Mouse (Mus musculus) cortical plate, adult 2 months (tissue): Measurements from ENCODE around the gene Lrrc36. TPM values are rescaled to one million over a fixed set of nuclear protein-coding genes. Genes with fewer than 3 reads are reported as not detected.

Experiments
- H3K27ac ChIP-seq: fragments of 200-500 bp; 2 replicates; pipeline ENCODE4 v1.5.1; 2012; ENCODE audit warnings: low read length, control low read depth, inconsistent platforms; ENCODE audit not compliant: insufficient read depth
- H3K4me1 ChIP-seq: fragments of 200-500 bp; 2 replicates; pipeline ENCODE4 v1.6.1; 2011; ENCODE audit warnings: low read length; ENCODE audit not compliant: control insufficient read depth, insufficient read depth
- H3K4me3 ChIP-seq: fragments of 200-500 bp; 2 replicates; pipeline ENCODE4 v1.5.1; 2011; ENCODE audit warnings: mild to moderate bottlenecking, low read length, control low read depth; ENCODE audit not compliant: insufficient read depth
- CTCF ChIP-seq: fragments of 200-500 bp; IDR thresholded peaks from 2 replicates; pipeline ENCODE4 v1.5.1; 2011; ENCODE audit warnings: mild to moderate bottlenecking, control low read depth, low read length; ENCODE audit not compliant: insufficient read depth; ENCODE audit errors: extremely low read depth
- POLR2A ChIP-seq: fragments of 200-500 bp; IDR thresholded peaks from 2 replicates; pipeline ENCODE4 v1.6.1; 2011; ENCODE audit warnings: mild to moderate bottlenecking, low read length, control low read depth; ENCODE audit not compliant: insufficient read depth; ENCODE audit errors: extremely low read depth
- polyA plus RNA-seq: library from polyadenylated mRNA; depleted of rRNA; stranded (reverse); fragments of >200 nt; gene quantifications from 2 replicates; pipeline ENCODE4 v1.2.3, GENCODE M21; 2012

The Lrrc36 gene
- polyA plus RNA-seq, 1 experiment: 0.94 TPM

DNA sequence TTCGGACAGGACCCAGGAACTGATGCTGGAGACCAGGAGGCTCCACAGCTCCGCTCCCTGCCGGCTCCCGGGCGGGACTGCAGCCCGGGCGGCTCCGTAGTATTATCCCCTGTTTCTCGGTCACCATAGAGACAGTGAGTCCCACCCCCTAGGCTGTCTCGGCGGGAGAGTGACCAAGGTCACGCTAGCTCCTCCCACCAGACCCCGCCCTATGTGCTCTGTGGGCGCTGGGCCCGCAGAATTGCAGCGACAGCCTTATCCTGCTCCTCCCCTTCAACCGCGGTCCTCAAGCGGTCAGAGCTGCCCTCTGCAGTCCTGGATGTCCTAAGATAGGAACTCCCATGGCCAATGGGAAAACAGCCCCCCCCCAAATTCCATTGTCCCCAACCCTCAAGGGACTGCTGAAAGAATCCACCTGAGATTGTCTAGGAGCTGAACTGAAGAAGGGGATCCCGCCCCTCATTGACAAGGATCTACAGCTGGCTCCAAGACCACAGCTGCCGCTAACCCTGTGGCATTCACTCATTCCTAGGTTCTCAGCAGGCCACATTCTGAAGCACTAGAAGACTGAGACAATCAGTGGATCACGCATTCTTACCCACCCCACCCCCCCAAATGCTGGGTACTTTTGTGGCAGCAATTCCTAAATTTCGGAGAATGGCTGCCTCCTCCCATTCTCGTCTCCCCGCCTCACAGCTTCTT, 58.1 kb downstream of the Lrrc36 start, which contains the start of gene Tppp3:
Gene Tppp3, minus strand, starts transcription at position 213 of the 702 bp plus-strand sequence.
- no peak within 1 kb of the TSS for H3K27ac ChIP-seq
- peaks cover 13% of the 10 kb centered on the region for H3K4me1 ChIP-seq
- TF ChIP-seq CTCF: no peak
- peak; percentile 68; the same call in 1 of the 2 replicates for TF ChIP-seq POLR2A
- H3K4me3 ChIP-seq: peak within 1 kb of the TSS; percentile 42

DNA sequence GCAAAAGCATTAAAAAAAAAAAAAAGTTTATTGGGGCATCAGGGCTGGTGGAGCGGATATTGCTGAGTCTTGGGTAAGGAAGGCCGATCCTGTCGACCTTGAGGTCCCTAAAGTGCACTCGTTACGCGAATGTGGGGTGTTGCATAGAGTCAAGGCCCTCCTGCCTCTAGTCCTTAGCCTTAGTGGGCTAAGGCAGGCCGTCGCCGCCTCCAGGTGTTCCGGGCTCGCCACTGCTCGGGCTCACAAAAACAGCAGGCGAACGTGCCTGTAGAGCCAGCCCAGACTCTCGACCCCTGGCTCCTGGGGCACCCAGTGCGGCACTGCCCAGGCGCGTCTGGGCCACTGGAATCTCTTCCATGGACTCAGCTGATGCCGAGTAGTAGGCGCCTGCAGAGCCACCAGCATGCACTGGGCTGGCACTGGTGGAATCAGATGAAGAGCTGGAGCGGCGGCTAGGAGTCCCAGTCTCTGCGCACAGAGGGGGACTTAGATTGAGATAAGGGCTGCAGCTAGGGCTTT, 59.1 kb downstream of the Lrrc36 start:
- Histone ChIP-seq H3K4me1 (peaks cover 10% of the 10 kb centered on the region), H3K4me3 (no peak overlapping the region), H3K27ac (no peak overlapping the region)
- no peak for TF ChIP-seq POLR2A
- TF ChIP-seq CTCF: no peak

- H3K4me3 ChIP-seq: no peak overlapping the region
- H3K4me1 ChIP-seq: peaks cover 10% of the 10 kb centered on the region
- no peak overlapping the region for H3K27ac ChIP-seq
- TF ChIP-seq POLR2A (no peak), CTCF (no peak)
These were observed 59.6 kb downstream of the Lrrc36 start for GRCm38 (mm10) chr8:105472983-105473382.

DNA sequence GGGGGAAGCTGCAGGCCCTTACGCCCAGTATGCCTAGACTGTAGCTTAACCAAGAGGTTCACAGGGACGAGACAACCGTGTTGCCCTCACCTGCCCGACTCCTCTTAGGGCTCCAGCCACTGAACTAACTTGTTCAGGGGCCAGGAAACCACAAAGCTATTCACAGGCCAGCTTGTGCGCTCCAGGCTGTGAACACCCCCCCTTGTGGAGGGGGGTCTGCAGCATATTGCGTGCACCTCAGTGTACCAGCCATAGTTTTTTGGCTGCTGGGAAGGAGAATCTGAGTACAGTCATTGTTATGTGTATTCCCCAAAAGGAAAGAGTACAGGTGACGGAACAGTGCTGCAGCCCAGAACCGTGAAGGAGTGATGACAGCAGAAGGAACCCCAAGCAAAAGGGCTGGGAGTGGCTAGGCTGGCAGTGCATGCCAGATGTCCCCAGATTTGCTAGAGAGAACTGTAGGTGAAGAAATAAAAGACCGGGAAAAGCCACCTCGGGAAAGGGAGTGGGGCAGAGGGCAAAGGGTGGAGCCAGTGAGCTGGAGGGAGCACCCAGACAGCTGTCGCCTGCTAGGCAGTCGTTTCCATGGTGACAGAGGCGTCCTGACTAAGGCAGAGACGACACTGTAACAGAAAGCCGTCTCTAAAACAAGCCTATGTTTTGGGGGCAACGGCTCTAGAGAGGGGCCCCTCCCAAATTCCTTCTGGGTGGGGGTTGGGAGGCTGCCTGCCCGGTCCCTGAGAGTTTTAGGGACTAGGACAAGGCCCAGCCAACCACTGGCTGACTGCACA, 60.6 kb downstream of the Lrrc36 start:
- no peak overlapping the region for H3K4me3 ChIP-seq
- no peak for TF ChIP-seq CTCF
- TF ChIP-seq POLR2A: no peak
- no peak overlapping the region for H3K27ac ChIP-seq
- H3K4me1 ChIP-seq: peaks cover 10% of the 10 kb centered on the region

DNA sequence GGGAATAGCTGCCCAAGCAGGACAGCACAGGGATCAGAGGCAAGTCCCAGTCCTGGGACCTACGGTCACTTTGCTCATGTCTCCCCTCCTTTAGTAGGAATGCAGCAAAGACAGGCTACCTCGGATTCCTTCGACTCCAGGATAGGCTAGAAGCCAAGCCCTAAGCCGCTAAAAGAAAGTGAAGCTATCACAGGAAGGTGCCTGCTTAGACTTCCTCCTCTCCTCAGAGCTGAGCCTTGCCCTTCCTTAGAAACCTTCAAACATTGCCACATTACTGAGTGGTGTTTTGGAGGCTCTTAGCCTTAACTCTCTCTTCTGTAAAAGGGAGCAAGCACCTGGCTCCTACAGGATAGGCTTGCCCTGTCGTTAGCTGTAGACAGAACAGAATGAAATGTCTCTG, 61.3 kb downstream of the Lrrc36 start:
- Histone ChIP-seq H3K4me3 (no peak overlapping the region), H3K4me1 (peaks cover 7% of the 10 kb centered on the region), H3K27ac (no peak overlapping the region)
- TF ChIP-seq POLR2A: no peak
- no peak for TF ChIP-seq CTCF

GRCm38 (mm10) chr8:105475254-105475653, 61.9 kb downstream of the Lrrc36 start:
- no peak overlapping the region for H3K27ac ChIP-seq

GRCm38 (mm10) chr8:105475742-105476141, 62.4 kb downstream of the Lrrc36 start:
- no peak overlapping the region for H3K4me3 ChIP-seq
- H3K4me1 ChIP-seq: peaks cover 3% of the 10 kb centered on the region
- TF ChIP-seq POLR2A (no peak), CTCF (no peak)
- H3K27ac ChIP-seq: no peak overlapping the region

More at GRCm38 (mm10) chr8:105475254-105475653, 61.9 kb downstream of the Lrrc36 start:
- no peak overlapping the region for H3K4me3 ChIP-seq
- H3K4me1 ChIP-seq: peaks cover 4% of the 10 kb centered on the region
- no peak for TF ChIP-seq CTCF
- TF ChIP-seq POLR2A: no peak

GRCm38 (mm10) chr8:105476161-105476560, 62.8 kb downstream of the Lrrc36 start:
- Histone ChIP-seq H3K27ac (no peak overlapping the region), H3K4me1 (peaks cover 3% of the 10 kb centered on the region), H3K4me3 (no peak overlapping the region)
- TF ChIP-seq CTCF (no peak), POLR2A (no peak)

DNA sequence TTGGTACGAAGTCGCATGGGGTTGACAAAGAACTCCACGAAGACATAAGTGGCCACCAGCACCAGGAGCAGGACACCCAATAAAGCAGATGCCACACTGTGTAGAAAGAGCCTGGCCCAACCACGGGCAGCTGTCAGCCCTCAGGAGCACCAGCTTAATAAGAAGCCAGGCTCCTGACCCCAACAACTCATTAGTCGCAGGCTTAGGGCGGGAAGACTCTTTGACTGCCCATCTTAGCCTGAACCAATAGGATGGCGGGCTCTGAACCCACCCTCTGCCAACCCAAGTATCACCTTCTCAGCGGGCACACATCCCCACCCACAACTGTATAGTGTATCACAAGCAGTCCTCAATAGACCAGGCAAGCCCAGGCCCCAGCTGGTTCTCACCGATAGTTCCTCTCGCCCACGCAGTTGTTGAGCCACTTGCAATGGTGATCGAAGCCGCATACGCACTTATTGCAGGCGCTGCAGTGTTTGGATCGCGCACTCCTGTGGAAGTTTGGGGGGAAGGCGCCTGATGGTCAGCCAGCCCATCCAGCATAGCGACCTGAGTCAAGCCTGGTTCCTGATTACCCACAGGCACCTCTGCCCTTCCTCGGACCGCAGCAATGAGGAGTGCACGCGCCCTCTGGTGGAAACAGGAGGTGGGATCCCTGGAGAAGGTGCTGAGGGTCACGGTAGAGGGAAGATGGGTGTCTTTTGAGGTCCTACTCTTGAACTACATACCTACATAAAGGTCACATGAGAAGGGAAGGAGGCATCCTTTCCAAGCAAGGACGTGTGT, 63.5 kb downstream of the Lrrc36 start:
- H3K4me3 ChIP-seq: no peak overlapping the region
- peak; percentile 55 for TF ChIP-seq CTCF
- no peak for TF ChIP-seq POLR2A
- peaks cover 3% of the 10 kb centered on the region for H3K4me1 ChIP-seq
- H3K27ac ChIP-seq: no peak overlapping the region
